Mouse (Mus musculus) retina, postnatal 7 days (tissue): Measurements from ENCODE around the gene 2310030G06Rik.

ENCODE experiments used
- DNase-seq: peaks from one replicate; pipeline ENCODE4 v3.0.0-alpha.2; 2012; ENCODE audit warnings: low read depth, low spot score

Gene 2310030G06Rik

GRCm38 (mm10) chr9:50704907-50705306 is 41.4 kb downstream of the 2310030G06Rik start:
- DNase-seq, result no peak

DNA sequence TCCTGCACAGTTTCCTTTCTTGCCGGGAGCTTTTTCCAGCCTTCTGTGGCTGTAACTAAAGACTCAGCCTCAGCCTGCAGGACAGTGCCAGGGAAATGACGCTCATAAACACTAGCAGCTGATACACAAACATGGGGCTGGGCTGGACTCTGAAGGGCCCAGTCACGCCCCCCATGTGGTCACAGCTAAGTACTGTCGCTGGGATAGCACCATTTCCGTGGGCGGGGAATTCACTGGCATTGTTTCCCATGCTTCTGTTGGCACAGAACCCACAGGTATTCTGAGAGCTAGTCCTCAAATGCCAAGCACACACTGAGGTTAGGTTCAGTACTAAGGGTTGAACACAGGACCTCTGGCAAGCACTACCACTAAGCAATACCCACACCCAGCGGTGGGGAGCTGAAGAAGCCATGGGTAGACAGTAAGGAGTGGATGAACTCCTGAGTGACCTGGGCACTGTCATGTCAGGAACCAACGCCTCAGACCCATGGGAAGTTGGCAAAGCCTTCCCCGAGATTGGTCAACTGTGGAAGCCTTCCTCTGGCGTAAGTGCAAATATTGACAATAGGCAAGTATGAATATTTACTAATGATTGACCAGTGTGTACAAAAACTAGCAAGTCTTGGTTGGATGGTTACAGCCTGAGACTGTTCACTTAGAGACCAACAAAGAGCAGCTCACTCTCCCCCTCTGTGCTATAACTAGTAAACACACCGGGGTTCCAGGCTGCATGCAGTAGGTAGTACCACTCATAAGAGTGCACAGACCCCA is 45.2 kb downstream of the 2310030G06Rik start:
- DNase-seq, result no peak

GRCm38 (mm10) chr9:50698418-50699409 is 47.6 kb downstream of the 2310030G06Rik start:
- DNase-seq, result no peak

GRCm38 (mm10) chr9:50697706-50698041 is 48.7 kb downstream of the 2310030G06Rik start:
- no peak for DNase-seq

GRCm38 (mm10) chr9:50696851-50697705 is 49.3 kb downstream of the 2310030G06Rik start:
- no peak for DNase-seq

GRCm38 (mm10) chr9:50695153-50695552 is 51.2 kb downstream of the 2310030G06Rik start:
- DNase-seq, result no peak

DNA sequence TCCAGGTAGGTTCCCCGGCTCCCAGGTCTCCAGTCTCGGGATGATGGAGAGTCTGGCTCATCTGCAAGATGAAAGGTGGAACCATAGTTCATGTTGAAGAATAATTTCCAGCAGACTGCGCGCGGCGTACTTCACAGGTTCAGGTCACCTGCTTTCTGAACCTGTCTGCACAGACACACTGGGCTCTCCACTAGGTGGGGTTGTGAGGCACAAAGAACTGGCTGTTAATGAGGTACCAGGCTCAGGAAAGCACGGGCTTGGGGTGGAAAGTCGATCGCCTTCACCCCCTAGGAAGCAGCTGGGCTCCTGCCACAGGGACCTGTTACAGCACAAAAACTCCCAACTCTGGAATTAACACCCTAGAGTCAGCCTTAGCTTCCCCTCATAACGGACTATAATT is 52.7 kb downstream of the 2310030G06Rik start:
- DNase-seq, result no peak

GRCm38 (mm10) chr9:50692626-50693580 is 53.4 kb downstream of the 2310030G06Rik start:
- no peak for DNase-seq
